Mouse (Mus musculus) embryonic facial prominence, embryonic 10.5 days (tissue): ENCODE results near the gene Txnrd1. TPM values are rescaled to one million over a fixed set of nuclear protein-coding genes. Genes with fewer than 3 reads are reported as not detected.

Experiments used
- DNase-seq: peaks from one replicate; pipeline ENCODE4 v3.0.0-alpha.2; 2017; ENCODE audit warnings: low spot score
- H3K27ac ChIP-seq: fragments of 300-500 bp; sonication (generic); replicated peaks from 2 replicates; pipeline ENCODE4 v1.5.1; 2016; ENCODE audit warnings: mild to moderate bottlenecking
- H3K27me3 ChIP-seq: fragments of 300-500 bp; sonication (generic); replicated peaks from 2 replicates; pipeline ENCODE4 v1.6.1; 2016; ENCODE audit warnings: low read depth, mild to moderate bottlenecking; ENCODE audit not compliant: poor library complexity, severe bottlenecking
- H3K36me3 ChIP-seq: fragments of 300-500 bp; sonication (generic); replicated peaks from 2 replicates; pipeline ENCODE4 v1.6.1; 2016; ENCODE audit warnings: mild to moderate bottlenecking, moderate library complexity
- H3K4me1 ChIP-seq: fragments of 300-500 bp; sonication (generic); 2 replicates; pipeline ENCODE4 v1.6.1; 2016
- H3K4me3 ChIP-seq: fragments of 300-500 bp; sonication (generic); 2 replicates; pipeline ENCODE4 v1.5.1; 2016; ENCODE audit warnings: mild to moderate bottlenecking, moderate library complexity
- H3K9me3 ChIP-seq: fragments of 300-500 bp; sonication (generic); 2 replicates; pipeline ENCODE4 v1.6.1; 2016; ENCODE audit warnings: mild to moderate bottlenecking
- WGBS: fragments of 180-500 bp; shearing (Covaris S2); methylation state at CpG from one replicate; pipeline ENCODE4 v1.1.7; 2016; 5-methylcytosine and 5-hydroxymethylcytosine counted together
- polyA plus RNA-seq: library from polyadenylated mRNA; unstranded; fragments of >200 nt; fragmentation: Nextera tagmentation; extraction: Ambion mirVana; gene quantifications from 2 replicates; pipeline ENCODE4 v1.2.1, GENCODE M21; 2016

Gene Txnrd1
- polyA plus RNA-seq, 1 experiment from 2014 or later: 169 TPM

- DNase-seq: no peak
- no peak overlapping the region for H3K4me3 ChIP-seq
- 78% methylated on average over 8 of the region's 8 CpGs for WGBS
- no peak overlapping the region for H3K27ac ChIP-seq
- H3K36me3 ChIP-seq: no peaks in the 10 kb centered on the region
- no peaks in the 10 kb centered on the region for H3K9me3 ChIP-seq
- H3K4me1 ChIP-seq: peaks cover 18% of the 10 kb centered on the region
- H3K27me3 ChIP-seq: no peaks in the 10 kb centered on the region
Observed at GRCm38 (mm10) chr10:82806414-82806813, 27.3 kb upstream of the Txnrd1 start.

- no peak for DNase-seq
- WGBS: 87% methylated on average over 7 of the region's 7 CpGs
- no peak overlapping the region for H3K4me3 ChIP-seq
- H3K27me3 ChIP-seq: no peaks in the 10 kb centered on the region
- H3K27ac ChIP-seq: no peak overlapping the region
- H3K9me3 ChIP-seq: no peaks in the 10 kb centered on the region
- no peaks in the 10 kb centered on the region for H3K36me3 ChIP-seq
- H3K4me1 ChIP-seq: peaks cover 25% of the 10 kb centered on the region
Observed at GRCm38 (mm10) chr10:82807238-82807637, 26.5 kb upstream of the Txnrd1 start.

- no peak for DNase-seq
- Histone ChIP-seq H3K9me3 (no peaks in the 10 kb centered on the region), H3K27ac (0 out of 2 replicates have a peak overlapping the region, but pooled peaks have one; percentile 14), H3K4me3 (no peak overlapping the region), H3K27me3 (peaks cover 4% of the 10 kb centered on the region; the same call in 1 of the 2 replicates), H3K36me3 (no peaks in the 10 kb centered on the region), H3K4me1 (peaks cover 26% of the 10 kb centered on the region)
- WGBS: 37% methylated on average over 6 of the region's 6 CpGs
Observed at GRCm38 (mm10) chr10:82808155-82808554, 25.6 kb upstream of the Txnrd1 start.

GRCm38 (mm10) chr10:82808891-82809290, 24.9 kb upstream of the Txnrd1 start:
- DNase-seq: no peak
- H3K4me1 ChIP-seq: peaks cover 31% of the 10 kb centered on the region
- H3K27me3 ChIP-seq: peaks cover 4% of the 10 kb centered on the region; the same call in 1 of the 2 replicates
- no peaks in the 10 kb centered on the region for H3K36me3 ChIP-seq
- H3K27ac ChIP-seq: no peak overlapping the region
- WGBS: 75% methylated on average over 8 of the region's 8 CpGs
- H3K4me3 ChIP-seq: no peak overlapping the region
- no peaks in the 10 kb centered on the region for H3K9me3 ChIP-seq

GRCm38 (mm10) chr10:82809352-82809751, 24.4 kb upstream of the Txnrd1 start:
- 13% methylated on average over 3 of the region's 3 CpGs for WGBS
- no peaks in the 10 kb centered on the region for H3K9me3 ChIP-seq
- H3K36me3 ChIP-seq: no peaks in the 10 kb centered on the region
- peak overlapping the region; percentile 44 for H3K27ac ChIP-seq
- H3K27me3 ChIP-seq: peaks cover 4% of the 10 kb centered on the region; the same call in 1 of the 2 replicates
- peaks cover 35% of the 10 kb centered on the region for H3K4me1 ChIP-seq
- no peak overlapping the region for H3K4me3 ChIP-seq
- no peak for DNase-seq

GRCm38 (mm10) chr10:82811855-82812431, 21.8 kb upstream of the Txnrd1 start:
- peaks cover 48% of the 10 kb centered on the region for H3K4me1 ChIP-seq
- DNase-seq: peak; percentile 90
- no peaks in the 10 kb centered on the region for H3K9me3 ChIP-seq
- peak overlapping the region; percentile 83 for H3K27ac ChIP-seq
- peak overlapping the region; percentile 60 for H3K4me3 ChIP-seq
- no peaks in the 10 kb centered on the region for H3K36me3 ChIP-seq
- 5% methylated on average over 48 of the region's 52 CpGs for WGBS
- peaks cover 4% of the 10 kb centered on the region; the same call in 1 of the 2 replicates for H3K27me3 ChIP-seq

DNA sequence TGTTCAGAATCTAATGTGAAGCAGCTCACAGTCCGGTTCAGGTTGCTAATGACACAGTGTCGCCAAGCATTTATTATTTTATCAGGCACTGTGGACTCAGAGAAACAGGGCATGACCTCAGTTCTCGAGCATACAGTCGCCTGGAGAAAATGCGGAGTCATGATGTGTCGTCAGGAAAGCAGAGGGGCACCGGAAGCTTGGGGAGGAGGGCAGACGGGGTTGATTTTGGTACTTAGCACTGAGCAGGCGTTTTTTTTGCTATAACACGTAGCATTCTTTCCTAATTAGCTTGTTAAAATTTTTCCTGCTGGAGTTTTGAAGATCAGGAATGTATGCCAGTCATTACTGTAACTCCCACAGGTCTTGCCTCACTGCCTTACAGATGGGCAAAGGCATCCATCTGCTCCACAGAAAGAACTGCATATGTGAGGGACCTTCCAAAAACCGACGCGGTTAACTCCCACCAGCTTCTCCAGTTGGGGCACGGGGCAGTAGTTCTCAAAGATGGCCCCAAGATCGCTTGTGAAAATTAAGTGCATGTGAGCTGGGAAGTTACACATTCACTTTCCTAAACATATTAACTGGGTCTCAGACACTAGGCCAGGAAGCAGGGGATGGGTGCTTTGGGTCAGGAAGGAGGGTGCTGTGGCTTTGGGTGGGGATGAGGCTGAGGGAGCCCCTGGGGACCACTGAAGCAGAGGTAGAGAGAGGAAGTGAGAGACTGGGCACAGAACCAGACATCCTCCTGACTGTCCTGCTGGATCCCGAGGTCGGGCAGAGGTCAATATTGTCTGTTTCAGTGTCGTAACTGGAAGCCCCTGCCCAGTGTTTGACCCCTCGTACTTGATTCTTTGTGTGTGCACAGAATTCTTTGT, 19.4 kb upstream of the Txnrd1 start:
- Histone ChIP-seq H3K27me3 (peaks cover 4% of the 10 kb centered on the region; the same call in 1 of the 2 replicates), H3K27ac (no peak overlapping the region; the same call in 1 of the 2 replicates), H3K36me3 (no peaks in the 10 kb centered on the region), H3K9me3 (no peaks in the 10 kb centered on the region), H3K4me3 (no peak overlapping the region), H3K4me1 (peaks cover 38% of the 10 kb centered on the region)
- peak; percentile 60 for DNase-seq
- WGBS: 40% methylated on average over 19 of the region's 19 CpGs

DNA sequence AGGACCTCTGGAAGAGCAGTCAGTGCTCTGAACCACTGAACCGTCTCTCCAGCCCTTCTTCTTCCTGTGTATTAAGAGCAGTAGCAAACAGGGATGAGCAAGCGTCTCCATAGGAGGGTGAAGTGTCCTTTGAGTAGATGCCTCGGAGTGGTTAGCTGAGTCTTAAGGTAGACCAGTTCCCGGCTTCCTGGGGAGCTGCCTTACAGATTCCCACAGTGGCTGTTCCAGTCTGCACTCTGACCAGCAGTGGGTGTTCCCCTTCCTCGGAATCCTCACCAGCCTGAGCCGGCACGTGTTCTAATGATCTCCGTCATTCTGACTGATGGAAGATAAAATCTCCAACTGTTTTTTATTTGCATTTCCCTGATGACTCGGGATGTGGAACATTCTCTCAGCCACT, 17.3 kb upstream of the Txnrd1 start:
- no peak overlapping the region for H3K27ac ChIP-seq
- H3K9me3 ChIP-seq: no peaks in the 10 kb centered on the region
- 80% methylated on average over 9 of the region's 9 CpGs for WGBS
- DNase-seq: no peak
- H3K4me1 ChIP-seq: peaks cover 34% of the 10 kb centered on the region
- no peak overlapping the region for H3K4me3 ChIP-seq
- H3K36me3 ChIP-seq: no peaks in the 10 kb centered on the region
- peaks cover 4% of the 10 kb centered on the region; the same call in 1 of the 2 replicates for H3K27me3 ChIP-seq

DNA sequence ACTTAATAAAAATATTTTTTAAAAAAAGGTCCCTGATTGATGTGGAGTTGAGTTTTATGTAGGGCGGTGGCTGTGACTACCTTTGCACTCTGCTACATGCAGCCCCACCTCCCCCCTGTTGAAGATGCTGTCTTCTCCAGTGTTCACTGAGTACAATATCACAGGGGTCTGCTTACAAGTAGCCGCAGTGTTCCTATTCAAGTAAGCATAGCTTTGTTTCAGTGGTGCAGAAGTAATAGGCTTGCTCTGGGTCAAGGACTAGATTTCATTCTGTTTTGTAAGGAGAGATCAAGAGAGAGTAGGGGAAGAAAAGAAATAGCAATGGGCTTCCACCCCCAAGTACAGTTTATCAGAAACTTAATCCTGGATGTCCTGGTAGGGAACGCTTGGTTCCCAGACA, 16.2 kb upstream of the Txnrd1 start:
- Histone ChIP-seq H3K4me3 (no peak overlapping the region), H3K27me3 (peaks cover 2% of the 10 kb centered on the region; the same call in 1 of the 2 replicates), H3K9me3 (no peaks in the 10 kb centered on the region), H3K27ac (no peak overlapping the region), H3K36me3 (no peaks in the 10 kb centered on the region), H3K4me1 (peaks cover 26% of the 10 kb centered on the region)
- no peak for DNase-seq
- 78% methylated on average over 3 of the region's 3 CpGs for WGBS

- peaks cover 26% of the 10 kb centered on the region for H3K4me1 ChIP-seq
Observed at GRCm38 (mm10) chr10:82817936-82818335, 15.8 kb upstream of the Txnrd1 start.

DNA sequence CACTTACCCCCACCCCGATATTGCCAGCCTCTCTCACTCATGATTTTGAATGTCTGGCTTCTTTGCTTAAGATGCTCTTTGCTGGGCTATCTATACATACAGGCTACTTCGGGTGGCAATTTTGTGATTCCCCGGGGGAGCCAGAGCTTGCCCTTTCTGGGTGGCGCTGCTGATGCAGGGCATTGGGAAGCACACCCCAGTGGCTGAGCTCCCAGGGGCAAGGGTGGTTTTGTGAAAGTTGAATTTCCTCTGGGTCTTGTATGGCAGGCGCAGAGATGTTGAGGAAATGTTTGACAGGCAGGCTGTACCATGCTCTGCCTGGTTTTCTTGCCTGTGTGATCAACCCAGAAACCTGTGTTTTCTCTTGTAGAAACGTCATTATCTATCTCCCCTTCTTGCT, 15.1 kb upstream of the Txnrd1 start:
- no peaks in the 10 kb centered on the region for H3K36me3 ChIP-seq
- H3K27me3 ChIP-seq: no peaks in the 10 kb centered on the region
- H3K27ac ChIP-seq: 0 out of 2 replicates have a peak overlapping the region, but pooled peaks have one; percentile 19
- no peak for DNase-seq
- no peaks in the 10 kb centered on the region for H3K9me3 ChIP-seq
- H3K4me1 ChIP-seq: peaks cover 28% of the 10 kb centered on the region
- 81% methylated on average over 6 of the region's 6 CpGs for WGBS
- no peak overlapping the region for H3K4me3 ChIP-seq

More at GRCm38 (mm10) chr10:82817936-82818335, 15.8 kb upstream of the Txnrd1 start:
- no peaks in the 10 kb centered on the region for H3K9me3 ChIP-seq
- H3K4me3 ChIP-seq: no peak overlapping the region
- WGBS: 66% methylated on average over 9 of the region's 9 CpGs
- no peaks in the 10 kb centered on the region for H3K27me3 ChIP-seq
- no peak for DNase-seq
- no peaks in the 10 kb centered on the region for H3K36me3 ChIP-seq
- 0 out of 2 replicates have a peak overlapping the region, but pooled peaks have one; percentile 8 for H3K27ac ChIP-seq

DNA sequence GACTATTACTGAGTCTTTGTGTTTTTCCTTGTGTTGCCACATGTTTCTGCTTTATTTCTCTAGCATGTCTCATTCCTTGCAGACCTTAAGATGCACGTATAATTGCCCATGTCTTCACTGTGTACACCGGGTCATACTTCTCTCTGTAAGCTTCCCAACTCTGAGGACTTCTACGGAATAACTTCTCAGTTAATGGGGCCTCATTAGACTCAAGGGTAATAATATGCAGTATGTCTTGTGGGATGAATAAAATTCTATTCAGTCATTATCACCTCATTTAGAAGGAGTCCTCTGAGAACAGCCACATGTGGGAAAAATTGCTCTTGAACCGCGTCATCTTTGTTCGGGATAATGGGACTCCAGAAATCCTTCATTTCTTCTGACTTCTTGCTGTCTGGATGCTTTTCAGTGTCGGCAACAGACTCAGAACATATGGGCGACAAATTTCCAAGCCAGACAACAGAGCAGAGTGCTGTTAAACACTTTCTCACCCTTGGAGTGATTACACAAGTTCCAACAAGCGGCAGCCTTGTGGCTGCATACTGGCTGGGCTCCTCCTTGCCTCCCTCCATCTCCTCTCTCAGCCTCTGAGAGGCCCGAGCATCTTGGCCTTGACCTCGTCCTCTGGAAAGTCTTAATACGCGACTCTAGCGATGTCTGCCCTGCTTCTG, 10.5 kb upstream of the Txnrd1 start:
- H3K4me1 ChIP-seq: peaks cover 13% of the 10 kb centered on the region; the same call in 1 of the 2 replicates
- DNase-seq: no peak
- H3K4me3 ChIP-seq: no peak overlapping the region
- H3K27ac ChIP-seq: no peak overlapping the region
- H3K27me3 ChIP-seq: no peaks in the 10 kb centered on the region
- no peaks in the 10 kb centered on the region for H3K9me3 ChIP-seq
- H3K36me3 ChIP-seq: no peaks in the 10 kb centered on the region
- 79% methylated on average over 14 of the region's 14 CpGs for WGBS
